Mouse (Mus musculus) bone marrow macrophage, adult 2 months (primary cell): ENCODE results near the gene Alg13. TPM values are rescaled to one million over a fixed set of nuclear protein-coding genes. Genes with fewer than 3 reads are reported as not detected.
A peak's percentile ranks its signal among the peaks of the same experiment; 100 is the strongest.

Source experiments
- H3K27ac ChIP-seq: 2 replicates; pipeline ENCODE4 v1.5.1; 2012; ENCODE audit warnings: low read depth, low read length; ENCODE audit not compliant: insufficient read depth
- H3K4me1 ChIP-seq: 2 replicates; pipeline ENCODE4 v1.6.1; 2012; ENCODE audit warnings: low read length; ENCODE audit not compliant: control insufficient read depth, insufficient read depth
- H3K4me3 ChIP-seq: 2 replicates; pipeline ENCODE4 v1.5.1; 2012; ENCODE audit warnings: mild to moderate bottlenecking, low read length, moderate library complexity; ENCODE audit not compliant: insufficient read depth
- CTCF ChIP-seq: IDR thresholded peaks from 2 replicates; pipeline ENCODE4 v1.5.1; 2012; ENCODE audit warnings: low read depth, mild to moderate bottlenecking, low read length, moderate library complexity
- POLR2A ChIP-seq: IDR thresholded peaks from 2 replicates; pipeline ENCODE4 v1.6.1; 2012; ENCODE audit warnings: mild to moderate bottlenecking, low read depth, low read length, borderline replicate concordance
- polyA plus RNA-seq: library from polyadenylated mRNA; stranded (reverse); fragments of >200 nt; gene quantifications from 2 replicates; pipeline ENCODE4 v1.2.4, GENCODE M21; 2012; ENCODE audit not compliant: missing spikeins, insufficient read depth, insufficient read length

Alg13 gene
- polyA plus RNA-seq, 1 experiment = 18.5 TPM

DNA sequence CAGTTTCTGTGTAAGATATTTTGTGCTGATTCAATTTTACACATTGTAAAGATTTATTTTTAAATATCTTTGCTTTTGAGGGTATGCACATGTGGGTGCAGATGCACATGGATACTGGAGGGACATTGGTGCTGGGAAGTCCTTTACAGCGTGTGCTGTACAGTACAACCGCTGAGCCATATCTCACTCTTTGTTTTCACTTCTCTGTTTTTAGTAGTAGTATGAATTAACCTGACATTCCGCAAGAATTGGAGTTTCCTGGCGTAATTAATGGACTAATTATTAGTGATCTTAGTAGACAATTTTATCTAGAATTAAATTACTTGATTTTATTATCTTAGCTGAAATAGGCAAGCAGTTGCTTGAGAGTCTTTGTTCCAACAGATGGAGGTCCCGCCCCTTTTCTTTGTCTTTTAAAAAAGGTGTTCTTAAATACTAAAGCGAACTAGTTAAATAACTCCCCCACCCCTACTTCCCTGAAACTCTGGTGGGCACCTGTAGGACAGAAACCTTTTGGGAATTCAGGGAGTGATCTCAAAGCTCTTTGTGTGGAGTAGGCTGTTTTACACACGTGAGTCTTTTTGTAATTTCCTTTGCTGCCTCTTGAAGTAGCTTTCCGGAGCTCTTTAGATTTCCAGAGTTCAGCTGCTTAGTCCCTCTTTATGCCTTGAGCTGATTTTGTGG lies 17.9 kb downstream of the Alg13 start:
- no peak for TF ChIP-seq POLR2A
- no peak for TF ChIP-seq CTCF
- H3K4me1 ChIP-seq = peaks cover 2% of the 10 kb centered on the region; the same call in 1 of the 2 replicates
- H3K4me3 ChIP-seq = no peak overlapping the region
- H3K27ac ChIP-seq = no peak overlapping the region

DNA sequence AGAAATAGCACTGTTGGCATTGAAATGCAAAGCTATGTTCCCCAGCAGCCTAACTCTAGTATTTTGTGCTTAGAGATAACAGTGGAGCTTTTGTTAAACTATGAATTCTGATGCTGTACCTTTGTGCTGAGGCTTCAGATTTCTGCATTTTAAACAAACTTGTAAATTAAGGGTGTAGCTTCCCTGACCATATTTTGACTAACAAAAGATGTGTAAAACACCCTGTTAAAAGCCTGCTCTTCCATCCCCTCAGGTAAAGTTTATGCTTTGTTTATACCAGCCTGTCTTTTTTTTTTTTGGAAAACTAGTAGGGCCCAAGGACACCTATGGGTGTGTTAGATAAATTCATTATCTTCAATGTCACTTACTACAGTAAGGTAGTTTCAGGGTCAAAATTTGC lies 20.3 kb downstream of the Alg13 start:
- Histone ChIP-seq H3K4me1 (peaks cover 2% of the 10 kb centered on the region; the same call in 1 of the 2 replicates), H3K27ac (no peak overlapping the region), H3K4me3 (no peak overlapping the region)
- TF ChIP-seq POLR2A (no peak), CTCF (no peak)

DNA sequence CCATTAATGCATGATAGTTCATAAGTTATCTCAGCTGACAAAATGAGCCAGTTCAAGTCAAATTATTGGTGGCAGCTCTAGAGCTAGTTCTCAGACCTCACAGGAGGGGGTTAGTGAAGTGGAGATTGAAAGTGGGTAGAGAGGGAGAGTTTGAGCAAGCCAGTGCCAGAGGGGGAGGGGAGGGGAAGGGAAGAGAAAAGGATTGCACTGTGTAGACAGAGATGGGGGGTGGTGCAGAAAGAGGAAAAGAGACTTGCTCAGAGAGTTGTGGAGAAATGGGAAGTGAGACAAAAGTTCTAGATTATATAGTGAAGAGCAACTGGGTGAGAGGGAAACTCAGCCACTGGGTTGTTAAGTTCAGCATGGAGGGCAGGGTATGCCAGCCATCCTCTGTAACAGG lies 20.8 kb downstream of the Alg13 start:
- H3K4me1 ChIP-seq = peaks cover 2% of the 10 kb centered on the region; the same call in 1 of the 2 replicates
- TF ChIP-seq CTCF (no peak), POLR2A (no peak)
- 0 out of 2 replicates have a peak overlapping the region, but pooled peaks have one; percentile 6 for H3K27ac ChIP-seq
- H3K4me3 ChIP-seq = no peak overlapping the region

DNA sequence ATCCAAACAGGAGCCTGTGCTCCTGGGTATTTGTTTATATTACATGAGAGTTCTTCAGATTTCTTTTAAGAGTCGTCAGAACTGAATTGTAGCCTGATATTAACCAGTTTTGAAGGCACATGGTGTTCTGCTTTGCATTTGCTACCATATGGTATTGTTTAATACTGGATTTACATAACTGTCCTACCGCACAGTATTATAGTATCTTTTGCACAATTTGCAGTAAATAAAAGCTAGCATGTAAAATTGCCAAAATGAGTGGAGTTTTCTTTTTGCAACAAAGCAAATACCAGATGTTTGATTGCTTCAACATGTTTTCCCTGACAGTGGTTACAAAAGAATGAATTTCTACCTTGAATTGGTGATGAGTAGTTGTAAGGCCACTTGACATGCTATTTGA lies 56.6 kb downstream of the Alg13 start:
- H3K4me3 ChIP-seq = no peak overlapping the region
- H3K4me1 ChIP-seq = no peaks in the 10 kb centered on the region
- no peak overlapping the region for H3K27ac ChIP-seq
- TF ChIP-seq CTCF (no peak), POLR2A (no peak)

DNA sequence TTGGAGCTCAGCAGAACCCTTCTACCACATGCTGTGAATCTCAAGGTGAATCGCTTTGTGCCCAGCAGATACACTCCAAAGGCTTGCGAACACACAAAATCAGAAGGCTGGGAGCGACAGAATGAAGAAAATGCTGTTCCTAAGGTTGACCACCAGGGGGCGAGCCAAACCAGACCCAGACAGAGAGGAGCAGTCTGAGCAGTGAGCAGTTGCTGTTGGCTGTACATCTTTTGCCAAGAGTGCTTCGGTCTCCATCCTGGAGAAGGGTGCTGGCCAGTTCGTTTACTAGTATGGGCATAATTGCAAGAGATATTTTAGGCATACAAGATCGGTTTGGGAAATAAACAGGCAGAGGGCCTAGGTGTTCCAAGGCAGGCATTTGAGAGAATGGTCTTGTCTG lies 85.9 kb downstream of the Alg13 start:
- H3K4me3 ChIP-seq = no peak overlapping the region
- no peak overlapping the region for H3K27ac ChIP-seq
- no peaks in the 10 kb centered on the region for H3K4me1 ChIP-seq
- TF ChIP-seq CTCF (peak; percentile 54; the same call in 1 of the 2 replicates), POLR2A (no peak)

DNA sequence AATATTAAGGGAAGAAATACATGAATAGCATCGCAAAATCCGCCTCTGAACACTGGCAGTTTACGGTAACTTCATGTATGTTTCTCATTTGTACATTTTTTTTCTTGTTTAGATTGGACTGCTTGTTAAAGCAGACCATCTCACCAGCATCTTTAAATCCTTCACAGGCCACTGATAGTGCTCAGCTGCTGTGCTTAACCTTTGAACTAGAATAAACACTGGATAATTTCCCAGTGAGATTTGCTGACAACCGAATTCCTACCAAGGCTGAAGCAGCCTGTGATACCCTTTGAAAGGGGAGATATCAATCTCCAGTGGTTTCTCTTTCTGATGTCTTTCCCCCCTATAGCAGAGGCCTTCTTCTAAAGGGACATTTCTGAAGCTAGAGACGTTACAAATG lies 90.4 kb downstream of the Alg13 start:
- no peak for TF ChIP-seq CTCF
- no peak for TF ChIP-seq POLR2A
- no peak overlapping the region for H3K27ac ChIP-seq
- no peaks in the 10 kb centered on the region for H3K4me1 ChIP-seq
- no peak overlapping the region for H3K4me3 ChIP-seq

DNA sequence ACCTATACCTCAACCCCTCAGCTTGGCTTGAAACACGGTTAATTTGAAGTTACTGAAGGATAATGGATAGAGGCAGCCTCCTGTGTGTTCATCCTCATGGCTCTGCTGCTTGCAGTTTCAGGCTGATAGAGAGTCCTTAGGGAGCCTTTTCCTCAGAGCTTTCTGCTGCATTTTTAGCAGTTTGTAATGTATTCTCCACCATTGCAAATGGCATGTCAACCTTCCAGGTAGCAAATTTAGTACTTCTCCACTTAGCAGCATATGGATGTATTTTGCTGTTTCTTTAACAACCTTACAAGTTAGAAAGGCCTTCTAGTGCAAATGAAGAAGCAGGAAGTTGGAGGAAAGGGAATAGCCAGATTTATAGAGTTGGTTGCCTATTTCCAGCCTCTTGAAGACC lies 102.7 kb downstream of the Alg13 start:
- no peak overlapping the region for H3K27ac ChIP-seq
- H3K4me1 ChIP-seq = no peaks in the 10 kb centered on the region
- H3K4me3 ChIP-seq = no peak overlapping the region
- TF ChIP-seq CTCF (no peak), POLR2A (no peak)

DNA sequence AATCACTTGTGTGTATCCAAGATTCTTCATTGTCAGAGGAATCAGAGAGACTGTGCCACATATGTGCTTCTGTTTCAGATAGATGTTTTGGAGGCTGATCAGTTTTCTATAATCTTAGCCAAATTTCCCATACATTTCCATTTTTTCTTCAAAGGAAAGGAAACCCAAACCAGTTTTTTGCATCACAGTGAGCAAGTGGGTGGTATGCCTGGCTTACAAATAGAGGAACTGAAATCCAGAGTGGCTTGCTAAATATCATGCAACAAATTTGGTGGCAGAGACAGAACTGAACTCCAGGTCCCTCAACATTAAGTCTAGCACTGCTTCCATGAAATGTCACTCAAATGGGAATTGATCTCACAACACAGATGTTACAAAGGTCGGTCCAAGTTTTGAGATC lies 103.5 kb downstream of the Alg13 start:
- no peak overlapping the region for H3K4me3 ChIP-seq
- TF ChIP-seq CTCF (no peak), POLR2A (no peak)
- no peaks in the 10 kb centered on the region for H3K4me1 ChIP-seq
- no peak overlapping the region for H3K27ac ChIP-seq

DNA sequence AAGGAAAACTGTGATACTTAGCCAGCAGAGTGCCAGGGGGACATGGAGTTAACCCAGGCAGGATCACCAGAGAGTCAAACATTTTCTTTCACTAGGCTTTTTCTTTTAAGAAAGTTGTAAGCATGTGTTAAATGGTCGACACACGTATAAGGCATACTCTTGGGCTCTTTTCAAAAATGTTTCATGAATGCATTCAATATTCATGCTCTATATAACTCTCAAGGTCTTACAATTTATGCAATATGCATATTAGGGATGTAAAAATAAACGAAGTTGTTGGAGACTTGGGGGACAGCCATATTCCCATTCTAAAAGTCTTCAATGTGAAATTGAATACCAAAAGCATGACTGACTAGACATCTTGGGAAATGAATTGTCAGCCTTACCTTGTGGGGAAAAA lies 106.2 kb downstream of the Alg13 start:
- H3K4me3 ChIP-seq = no peak overlapping the region
- no peaks in the 10 kb centered on the region for H3K4me1 ChIP-seq
- no peak overlapping the region for H3K27ac ChIP-seq
- TF ChIP-seq POLR2A (no peak), CTCF (no peak)

Other genes with a start within 250 kb of the Alg13 start
- 0.17 TPM in 1 of 2 replicates, not detected in the other for gene A730046J19Rik, start 164.1 kb upstream of the Alg13 start, polyA plus RNA-seq
- gene Trpc5os, start 138.8 kb downstream of the Alg13 start, polyA plus RNA-seq = not detected in 2 replicates